Mouse (Mus musculus) forebrain, postnatal 0 days (tissue): ENCODE results near the gene Znrf3. TPM values are rescaled to one million over a fixed set of nuclear protein-coding genes. Genes with fewer than 3 reads are reported as not detected.

Experiments used
- ATAC-seq: fragments of 200-750 bp; cut with Nextera tagmentation; 2 replicates; pipeline ENCODE4 v1.8.0; 2017; ENCODE audit warnings: mild to moderate bottlenecking, moderate library complexity
- DNase-seq: peaks from one replicate; pipeline ENCODE4 v3.0.0-alpha.2; 2015
- H3K27ac ChIP-seq: fragments of 300-500 bp; sonication (generic); 2 replicates; pipeline ENCODE4 v1.5.1; 2014; ENCODE audit warnings: low read depth, mild to moderate bottlenecking, antibody characterized with exemption, low read length, moderate library complexity, mixed read lengths
- H3K27me3 ChIP-seq: fragments of 300-500 bp; sonication (generic); 2 replicates; pipeline ENCODE4 v1.6.1; 2014; ENCODE audit warnings: mild to moderate bottlenecking, low read length, mixed read lengths; ENCODE audit not compliant: insufficient read depth
- H3K36me3 ChIP-seq: fragments of 300-500 bp; sonication (generic); 2 replicates; pipeline ENCODE4 v1.6.1; 2014; ENCODE audit warnings: mild to moderate bottlenecking, moderate library complexity; ENCODE audit not compliant: insufficient read depth
- H3K4me1 ChIP-seq: fragments of 300-500 bp; sonication (generic); 2 replicates; pipeline ENCODE4 v1.6.1; 2014; ENCODE audit warnings: antibody characterized with exemption; ENCODE audit not compliant: insufficient read depth
- H3K4me2 ChIP-seq: fragments of 300-500 bp; sonication (generic); 2 replicates; pipeline ENCODE4 v1.6.1; 2014; ENCODE audit warnings: low read depth, mild to moderate bottlenecking, moderate library complexity
- H3K4me3 ChIP-seq: fragments of 300-500 bp; sonication (generic); 2 replicates; pipeline ENCODE4 v1.5.1; 2014; ENCODE audit warnings: low read depth, low read length, mixed read lengths
- H3K9ac ChIP-seq: fragments of 300-500 bp; sonication (generic); 2 replicates; pipeline ENCODE4 v1.6.1; 2014; ENCODE audit warnings: mild to moderate bottlenecking
- H3K9me3 ChIP-seq: fragments of 300-500 bp; sonication (generic); 2 replicates; pipeline ENCODE4 v1.6.1; 2016; ENCODE audit warnings: low read length
- CTCF ChIP-seq: sonication (generic); IDR thresholded peaks from 2 replicates; pipeline ENCODE4 v1.5.1; 2016; ENCODE audit warnings: antibody characterized with exemption, control low read depth, low read depth
- WGBS: fragments of 180-500 bp; shearing (Covaris S2); extraction: QIAGEN DNeasy Blood & Tissue Kit; methylation state at CpG from one replicate; pipeline ENCODE4 v1.1.7; 2014; 5-methylcytosine and 5-hydroxymethylcytosine counted together
- polyA plus RNA-seq: library from polyadenylated mRNA; unstranded; fragments of >200 nt; fragmentation: Nextera tagmentation; extraction: Ambion mirVana; gene quantifications from 2 replicates; pipeline ENCODE4 v1.2.1, GENCODE M21; 2015
- total RNA-seq: library from RNA; depleted of rRNA; stranded (reverse); fragments of >200 nt; gene quantifications from 2 replicates; pipeline ENCODE4 v1.2.3, GENCODE M21; 2014

Gene Znrf3
- total and polyA plus RNA-seq, 2 experiments from 2014 or later = 8.3 to 9.1 TPM

GRCm38 (mm10) chr11:5306017-5306416 lies 138.6 kb downstream of the Znrf3 start:
- H3K9me3 ChIP-seq = no peaks in the 10 kb centered on the region
- TF ChIP-seq CTCF = no peak
- no peak overlapping the region for H3K27ac ChIP-seq
- H3K4me3 ChIP-seq = no peak overlapping the region
- no peaks in the 10 kb centered on the region for H3K36me3 ChIP-seq
- no peak overlapping the region for H3K9ac ChIP-seq
- ATAC-seq (no peak), DNase-seq (no peak)
- no peaks in the 10 kb centered on the region for H3K4me1 ChIP-seq
- no peaks in the 10 kb centered on the region for H3K27me3 ChIP-seq
- no peak overlapping the region for H3K4me2 ChIP-seq

DNA sequence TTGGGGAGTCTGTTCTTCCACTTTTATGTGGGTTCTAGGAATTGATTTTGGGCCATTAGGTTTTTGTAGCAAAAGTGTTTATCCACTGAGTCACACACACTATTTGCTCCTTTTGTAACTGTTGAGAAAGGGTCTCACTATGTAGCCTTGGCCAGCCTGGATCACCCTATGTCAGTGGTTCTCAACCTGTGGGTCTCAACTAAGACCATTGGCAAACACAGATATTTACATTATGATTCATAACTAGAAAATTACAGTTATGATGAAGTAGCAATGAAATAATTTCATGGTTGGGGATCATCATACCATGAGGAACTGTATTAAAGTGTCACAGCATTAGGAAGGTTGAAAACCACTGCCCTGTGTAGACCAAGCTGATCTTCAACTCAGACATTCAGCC lies 140.1 kb downstream of the Znrf3 start:
- H3K4me2 ChIP-seq = no peak overlapping the region
- ATAC-seq (no peak), DNase-seq (no peak)
- no peak overlapping the region for H3K9ac ChIP-seq
- no peak overlapping the region for H3K4me3 ChIP-seq
- H3K4me1 ChIP-seq = no peaks in the 10 kb centered on the region
- no peaks in the 10 kb centered on the region for H3K9me3 ChIP-seq
- H3K36me3 ChIP-seq = no peaks in the 10 kb centered on the region
- H3K27ac ChIP-seq = no peak overlapping the region
- TF ChIP-seq CTCF = no peak
- no peaks in the 10 kb centered on the region for H3K27me3 ChIP-seq

GRCm38 (mm10) chr11:5298007-5298372 lies 146.7 kb downstream of the Znrf3 start:
- no peaks in the 10 kb centered on the region for H3K36me3 ChIP-seq
- ATAC-seq = no peak
- TF ChIP-seq CTCF = no peak
- no peak overlapping the region for H3K4me2 ChIP-seq
- WGBS = 12% methylated on average over 1 of the region's 1 CpGs
- 0 out of 2 replicates have a peak overlapping the region, but pooled peaks have one; percentile 16 for H3K27ac ChIP-seq
- peaks cover 7% of the 10 kb centered on the region; the same call in 1 of the 2 replicates for H3K4me1 ChIP-seq
- H3K9me3 ChIP-seq = no peaks in the 10 kb centered on the region
- no peak overlapping the region for H3K9ac ChIP-seq
- DNase-seq = no peak
- H3K4me3 ChIP-seq = no peak overlapping the region
- no peaks in the 10 kb centered on the region for H3K27me3 ChIP-seq

- H3K9me3 ChIP-seq = no peaks in the 10 kb centered on the region
- WGBS = 14% methylated on average over 13 of the region's 13 CpGs
- H3K4me2 ChIP-seq = peak overlapping the region; percentile 10; the same call in 1 of the 2 replicates
- H3K9ac ChIP-seq = no peak overlapping the region
- no peak for TF ChIP-seq CTCF
- ATAC-seq (peak; percentile 72), DNase-seq (peak; percentile 36)
- H3K36me3 ChIP-seq = no peaks in the 10 kb centered on the region
- no peak overlapping the region for H3K4me3 ChIP-seq
- no peaks in the 10 kb centered on the region for H3K27me3 ChIP-seq
- H3K27ac ChIP-seq = 0 out of 2 replicates have a peak overlapping the region, but pooled peaks have one; percentile 16
- peaks cover 7% of the 10 kb centered on the region; the same call in 1 of the 2 replicates for H3K4me1 ChIP-seq
These were observed 147.3 kb downstream of the Znrf3 start for GRCm38 (mm10) chr11:5297148-5298006.

DNA sequence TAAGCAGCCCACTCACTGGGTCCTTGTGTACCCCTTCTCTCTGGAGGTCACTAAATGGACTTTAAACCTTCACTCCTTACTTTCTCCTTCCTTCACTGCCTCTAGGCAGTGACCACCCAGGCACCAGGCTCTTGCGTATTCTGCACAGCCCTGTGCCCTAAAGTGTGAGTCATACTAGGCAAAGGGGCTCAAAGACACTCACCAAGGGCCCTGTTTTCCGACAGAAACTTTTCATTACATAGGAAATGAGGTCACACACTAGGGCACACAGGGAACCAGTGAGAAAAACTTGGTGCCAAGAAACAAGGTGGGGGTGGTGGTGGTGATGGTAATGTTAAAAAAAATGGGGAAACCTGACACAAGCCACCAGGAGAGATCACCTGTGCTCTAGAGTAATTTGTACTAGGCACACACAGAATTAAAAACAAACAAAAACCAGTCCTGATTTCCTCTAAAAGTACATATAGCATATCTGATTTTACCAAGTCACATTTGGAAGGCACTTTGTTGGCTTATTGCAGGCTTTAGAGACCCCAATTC lies 148.0 kb downstream of the Znrf3 start:
- Histone ChIP-seq H3K27me3 (no peaks in the 10 kb centered on the region), H3K4me1 (peaks cover 7% of the 10 kb centered on the region; the same call in 1 of the 2 replicates), H3K4me2 (no peak overlapping the region), H3K4me3 (no peak overlapping the region), H3K36me3 (no peaks in the 10 kb centered on the region), H3K9ac (no peak overlapping the region), H3K9me3 (no peaks in the 10 kb centered on the region), H3K27ac (no peak overlapping the region)
- 48% methylated on average over 2 of the region's 2 CpGs for WGBS
- no peak for TF ChIP-seq CTCF
- DNase-seq (no peak), ATAC-seq (peak; percentile 27; the same call in 1 of the 2 replicates)

DNA sequence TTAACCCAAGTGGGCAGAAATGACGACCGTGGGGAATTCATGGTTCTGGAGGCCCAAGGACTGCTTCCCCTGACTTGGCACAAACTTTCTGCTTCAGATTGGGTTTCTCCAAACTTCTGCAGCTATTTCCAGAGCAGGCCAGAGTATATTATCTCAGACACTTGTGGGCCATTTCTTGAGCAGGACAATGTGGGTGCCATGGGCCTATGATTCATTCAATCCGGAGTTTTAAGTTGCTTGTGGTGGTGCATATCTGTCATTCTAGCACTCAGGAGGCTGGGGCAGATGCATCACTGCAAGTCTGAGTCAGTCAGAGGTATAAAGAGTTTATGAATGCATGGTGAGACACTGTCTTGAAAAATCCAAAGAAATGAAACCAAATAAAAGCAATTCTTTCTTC lies 149.8 kb downstream of the Znrf3 start:
- ATAC-seq (no peak), DNase-seq (no peak)
- TF ChIP-seq CTCF = no peak
- Histone ChIP-seq H3K4me1 (peaks cover 7% of the 10 kb centered on the region; the same call in 1 of the 2 replicates), H3K36me3 (no peaks in the 10 kb centered on the region), H3K4me3 (no peak overlapping the region), H3K27me3 (no peaks in the 10 kb centered on the region), H3K9me3 (no peaks in the 10 kb centered on the region), H3K27ac (no peak overlapping the region), H3K4me2 (no peak overlapping the region), H3K9ac (no peak overlapping the region)
- 90% methylated on average over 3 of the region's 3 CpGs for WGBS

DNA sequence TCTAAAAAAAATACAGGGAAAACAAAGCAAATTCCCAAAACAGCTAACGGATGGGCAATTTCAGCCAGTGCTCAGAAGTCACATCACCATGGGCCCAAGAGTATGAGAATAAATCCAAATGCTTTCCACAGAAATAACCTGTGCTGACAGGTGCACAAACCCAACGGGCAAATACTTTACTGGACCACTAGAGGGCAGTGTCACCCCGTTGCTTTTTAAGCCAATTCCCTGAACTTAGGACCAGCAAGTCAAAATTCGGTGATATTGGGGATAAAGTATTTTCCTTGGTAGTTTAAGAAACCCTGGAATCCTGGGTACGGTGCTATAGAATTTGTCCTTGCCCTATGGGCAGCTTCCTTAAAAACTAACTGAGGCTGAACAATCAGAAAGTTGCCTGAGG lies 154.0 kb downstream of the Znrf3 start:
- Histone ChIP-seq H3K27ac (no peak overlapping the region), H3K9ac (no peak overlapping the region), H3K4me2 (no peak overlapping the region), H3K27me3 (no peaks in the 10 kb centered on the region), H3K4me1 (no peaks in the 10 kb centered on the region), H3K9me3 (no peaks in the 10 kb centered on the region), H3K4me3 (no peak overlapping the region), H3K36me3 (peaks cover 12% of the 10 kb centered on the region; the same call in 1 of the 2 replicates)
- no peak for ATAC-seq
- TF ChIP-seq CTCF = peak; percentile 96
- DNase-seq = peak; percentile 83
- 12% methylated on average over 5 of the region's 5 CpGs for WGBS
